Mouse (Mus musculus) left cerebral cortex, postnatal 4 days (tissue): Measurements from ENCODE around the gene Cenps. TPM values are rescaled to one million over a fixed set of nuclear protein-coding genes. Genes with fewer than 3 reads are reported as not detected.

ENCODE experiments used
- DNase-seq: peaks from one replicate; pipeline ENCODE4 v3.0.0-alpha.2; 2022
- intact Hi-C: fragments of 180-260 bp; cut with DNase I; formaldehyde crosslinking; loops from one replicate; pipeline ENCODE4 v1.15.1; 2025
- total RNA-seq, 2 experiments: library from RNA; stranded (reverse); gene quantifications; 2 replicates each; pipeline ENCODE4 v1.2.3; 2021

The Cenps gene
- total RNA-seq, 2 experiments from 2014 or later, result 33.5 to 38.3 TPM

DNA sequence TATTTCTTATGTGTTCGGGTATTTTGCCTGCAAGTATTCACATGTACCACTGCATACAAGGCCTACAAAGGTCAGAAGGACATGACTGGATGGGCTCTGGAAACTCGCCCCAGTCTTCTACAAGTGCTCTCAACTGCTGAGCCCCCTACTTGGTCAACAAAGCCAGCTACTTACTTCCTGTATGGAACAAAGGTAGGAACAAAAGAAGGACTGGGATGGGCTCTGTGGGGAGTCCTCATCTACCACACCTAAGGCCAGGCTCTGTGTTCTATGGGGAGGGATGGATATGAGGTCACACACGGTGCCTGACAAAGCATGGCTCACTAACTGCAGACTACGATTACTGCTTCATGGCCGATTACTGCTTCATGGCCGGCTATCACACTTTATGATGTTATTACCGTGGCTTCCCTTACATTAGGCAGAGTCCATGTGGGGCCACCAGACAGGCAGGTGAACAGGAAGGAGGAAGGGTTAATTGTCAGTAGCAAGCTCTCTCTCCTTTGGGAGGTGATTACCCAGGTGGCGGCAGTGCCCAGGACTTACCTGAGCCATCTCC is 20.1 kb upstream of the Cenps start:
- DNase-seq, result no peak
- intact Hi-C loops, result no loop called here

DNA sequence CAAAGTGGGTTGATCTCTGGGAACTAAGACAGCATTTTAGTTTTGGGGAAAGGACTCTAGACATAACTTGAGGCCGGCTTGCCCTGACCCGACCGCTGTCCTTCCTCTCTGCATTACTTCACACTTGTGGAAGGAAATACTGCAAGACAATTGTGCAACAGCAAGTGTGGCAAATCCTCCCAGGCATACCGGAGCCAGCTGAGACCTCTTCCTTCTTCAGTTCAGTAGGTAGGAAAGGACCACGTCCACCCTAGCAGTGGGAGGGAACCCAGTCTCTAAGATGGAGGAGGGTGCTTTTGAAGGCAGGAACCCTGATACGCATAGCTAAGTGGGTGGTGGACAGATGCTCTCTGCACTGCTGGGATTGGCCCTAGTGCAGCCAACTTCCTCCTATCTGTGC is 18.3 kb upstream of the Cenps start:
- intact Hi-C loops, result no loop called here
- no peak for DNase-seq

GRCm38 (mm10) chr4:149154859-149155258 is 17.4 kb upstream of the Cenps start:
- intact Hi-C loops, result no loop called here
- no peak for DNase-seq

DNA sequence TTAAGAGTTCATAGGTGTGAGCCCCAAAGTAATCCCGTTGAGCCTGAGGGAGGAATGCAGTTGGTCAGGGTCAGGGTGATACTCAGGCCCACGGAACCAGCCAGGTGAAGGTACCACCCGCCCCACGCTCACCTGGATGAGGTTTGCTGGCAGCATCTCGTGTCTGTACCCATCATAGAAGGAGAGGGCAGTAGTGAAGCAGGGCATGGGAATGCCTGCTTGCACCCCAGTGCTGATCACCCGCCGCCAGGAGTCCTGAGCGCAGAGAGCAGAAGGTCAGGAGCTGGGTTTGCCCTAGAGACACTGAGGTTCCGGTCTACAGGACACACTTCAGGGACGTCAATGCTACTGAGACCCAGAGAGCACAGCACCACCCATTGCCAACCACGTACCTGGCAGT is 13.3 kb upstream of the Cenps start:
- intact Hi-C loops, result no loop called here

DNA sequence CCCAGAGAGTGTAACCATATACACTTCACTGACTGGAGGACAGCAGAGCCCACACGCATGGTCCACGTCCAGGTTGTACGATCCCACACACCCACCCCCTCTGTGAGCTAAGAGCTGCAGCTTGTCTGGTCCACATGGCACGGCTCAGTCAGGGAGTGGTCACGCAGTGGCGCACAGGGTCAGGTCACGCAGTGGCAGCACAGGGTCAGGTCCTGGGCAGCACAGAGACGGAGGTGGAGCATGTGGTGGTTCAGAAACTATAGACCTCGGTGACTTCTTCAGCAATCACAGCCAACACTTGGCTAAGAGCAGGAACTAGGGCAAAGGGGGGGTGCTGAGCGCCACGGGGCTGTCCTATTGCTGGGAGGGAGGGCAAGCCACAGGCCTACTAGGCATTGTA is 12.8 kb upstream of the Cenps start:
- DNase-seq, result no peak
- intact Hi-C loops, result no loop called here

More for the DNA sequence above, 13.3 kb upstream of the Cenps start:
- no peak for DNase-seq

GRCm38 (mm10) chr4:149149611-149150010 is 12.2 kb upstream of the Cenps start:
- intact Hi-C loops, result no loop called here
- no peak for DNase-seq

DNA sequence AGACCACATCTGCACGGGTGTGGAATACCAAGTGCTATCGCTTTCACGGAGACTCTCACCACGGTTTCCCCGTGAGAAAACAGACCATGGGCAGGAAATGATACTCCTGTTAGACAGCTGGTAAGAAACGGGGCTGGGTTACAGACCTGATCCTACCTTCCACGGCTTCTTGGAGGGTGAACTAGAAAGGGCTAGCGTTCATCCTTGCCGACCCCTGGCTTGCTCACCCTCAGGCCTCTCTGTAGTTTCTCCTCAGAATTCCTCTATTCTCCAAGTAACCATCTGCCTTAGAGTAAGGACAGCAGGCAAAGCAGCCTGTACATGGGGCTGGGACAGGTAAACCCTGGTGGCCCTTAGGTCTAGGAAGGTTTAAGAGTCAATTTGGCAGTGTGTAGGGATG is 11.8 kb upstream of the Cenps start:
- intact Hi-C loops, result no loop called here
- no peak for DNase-seq

GRCm38 (mm10) chr4:149148084-149148483 is 10.7 kb upstream of the Cenps start:
- intact Hi-C loops, result no loop called here
- no peak for DNase-seq

- DNase-seq, result no peak
Measured at GRCm38 (mm10) chr4:149147528-149147927, 10.1 kb upstream of the Cenps start.

DNA sequence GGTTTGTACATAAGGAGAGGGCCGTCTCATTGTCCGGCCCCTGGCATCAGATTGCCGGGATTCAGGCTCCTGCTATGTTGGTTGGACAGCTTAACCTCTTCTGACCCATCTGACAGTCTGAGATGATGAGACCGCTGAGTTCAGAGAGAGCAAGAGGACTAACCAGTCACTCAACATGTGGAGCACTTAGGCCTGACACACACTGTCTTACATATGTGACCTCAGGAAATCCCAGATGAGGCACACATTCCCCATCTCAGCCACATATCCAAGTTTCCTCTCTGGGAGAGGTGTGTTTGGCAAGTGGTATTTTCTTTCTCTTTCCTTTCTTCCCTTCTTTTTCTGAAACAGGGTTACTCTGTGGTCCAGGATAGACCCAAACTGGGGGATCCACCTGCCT is 7.7 kb upstream of the Cenps start:
- intact Hi-C loops, result no loop called here
- no peak for DNase-seq

More at GRCm38 (mm10) chr4:149147528-149147927, 10.1 kb upstream of the Cenps start:
- intact Hi-C loops, result no loop called here

DNA sequence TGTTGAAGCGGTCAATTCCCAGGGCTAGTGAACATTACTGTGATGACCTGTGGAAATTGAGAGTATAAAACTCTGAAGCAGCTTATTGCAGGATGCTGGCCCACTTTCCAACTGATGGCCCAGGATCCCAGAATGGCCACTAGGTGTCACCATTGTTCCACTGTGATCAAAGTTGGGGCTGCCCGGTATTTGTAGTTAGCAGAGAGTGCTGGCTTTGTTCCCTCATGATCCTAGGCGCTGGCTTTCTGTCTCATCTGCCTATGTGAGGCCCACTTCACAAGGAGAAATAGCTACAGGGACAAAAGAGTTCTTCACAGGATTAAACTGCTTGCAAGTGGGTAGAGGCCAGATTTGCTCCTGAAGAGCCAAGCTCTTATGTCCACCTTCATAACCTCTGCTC is 7.0 kb upstream of the Cenps start:
- intact Hi-C loops, result no loop called here
- DNase-seq, result peak; percentile 72

DNA sequence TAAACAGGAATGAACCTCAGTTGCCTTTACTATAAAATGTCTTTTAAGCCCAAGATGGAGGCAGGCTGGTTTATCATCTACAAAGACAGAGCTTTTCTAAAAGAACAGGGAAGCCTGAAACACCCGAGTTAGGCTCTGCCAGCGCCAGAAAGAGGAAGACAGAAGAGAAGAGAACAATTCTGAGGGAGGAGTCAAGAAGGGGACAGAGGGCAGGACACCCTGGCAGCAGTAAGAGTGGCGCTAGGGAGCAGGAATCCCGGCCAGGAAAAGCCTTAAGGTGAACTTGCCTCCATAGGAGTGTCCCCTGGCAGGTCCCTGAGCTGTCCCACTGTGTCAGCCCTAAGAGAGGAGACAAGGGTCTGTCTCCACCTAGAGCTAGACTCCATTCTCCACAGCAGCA is 6.2 kb upstream of the Cenps start:
- intact Hi-C loops, result no loop called here
- DNase-seq, result no peak

DNA sequence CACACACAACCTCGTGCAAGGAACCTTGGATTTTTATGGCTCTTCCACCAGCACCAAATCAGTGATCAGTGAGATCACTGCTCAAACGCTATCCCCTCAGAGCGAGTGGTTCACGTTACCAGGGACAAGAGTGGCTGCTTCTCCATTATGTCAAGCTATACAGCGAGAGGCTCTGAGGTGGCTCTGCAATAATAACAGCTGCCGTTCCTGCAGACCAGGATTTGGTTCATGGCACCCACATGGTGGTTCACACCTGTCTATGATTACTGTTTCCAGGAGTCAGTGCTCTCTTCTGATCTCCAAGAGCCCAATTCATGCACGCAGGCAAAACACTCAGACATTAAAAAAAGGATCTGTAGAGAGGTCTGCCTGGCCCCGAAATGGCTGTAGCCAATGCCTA is 1.1 kb upstream of the Cenps start:
- no peak for DNase-seq
- intact Hi-C loops, result no loop called here

DNA sequence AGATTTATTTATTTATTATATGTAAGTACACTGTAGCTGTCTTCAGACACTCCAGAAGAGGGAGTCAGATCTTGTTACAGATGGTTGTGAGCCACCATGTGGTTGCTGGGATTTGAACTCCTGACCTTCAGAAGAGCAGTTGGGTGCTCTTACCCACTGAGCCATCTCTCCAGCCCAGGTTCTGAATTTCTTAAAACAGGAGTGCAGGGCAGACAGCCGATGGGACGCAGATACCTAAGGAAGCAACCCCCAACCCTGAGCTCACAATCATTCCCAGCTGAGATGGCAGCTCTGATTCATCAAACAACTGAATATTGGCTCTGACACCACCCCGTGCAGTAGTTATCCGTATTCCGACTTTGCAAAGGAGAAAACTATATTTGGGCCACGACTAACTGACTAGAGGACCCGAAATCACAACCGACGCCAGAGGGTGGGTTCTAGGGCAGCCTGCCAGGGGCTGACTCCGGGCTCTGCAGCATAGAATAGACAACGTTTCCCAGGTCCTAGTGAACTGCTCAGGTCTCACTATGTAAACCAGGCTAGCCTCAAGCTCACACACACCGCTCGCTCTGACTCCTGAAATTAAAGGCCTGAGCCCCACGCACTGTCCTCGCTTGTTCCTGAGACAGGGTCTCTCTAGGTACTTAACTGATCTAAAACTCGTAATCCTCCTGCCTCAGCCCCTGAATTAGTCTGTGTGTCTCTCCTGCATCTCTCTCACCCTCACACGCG is 1.1 kb downstream of the Cenps start:
- intact Hi-C loops, result no loop called here
- peak; percentile 22 for DNase-seq

DNA sequence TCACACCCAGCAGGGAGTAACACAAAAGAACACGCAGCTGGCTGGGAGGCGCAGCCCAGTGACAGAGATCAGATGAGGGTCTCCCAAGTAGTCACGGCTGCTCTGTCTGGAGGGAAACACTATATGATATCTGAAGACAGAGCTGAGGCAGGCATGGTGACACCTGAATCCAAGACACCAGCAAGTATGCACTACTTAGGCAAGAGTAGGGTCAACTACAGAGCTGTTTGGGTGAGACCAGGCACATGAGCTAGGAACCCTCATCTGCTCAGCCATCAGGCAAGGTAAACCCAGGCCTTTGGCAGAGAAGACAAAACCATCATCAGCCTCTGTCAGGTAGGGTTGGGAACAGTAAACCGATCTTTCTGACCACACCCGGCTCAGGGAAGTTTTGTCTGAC is 4.0 kb downstream of the Cenps start:
- DNase-seq, result no peak
- intact Hi-C loops, result no loop called here

DNA sequence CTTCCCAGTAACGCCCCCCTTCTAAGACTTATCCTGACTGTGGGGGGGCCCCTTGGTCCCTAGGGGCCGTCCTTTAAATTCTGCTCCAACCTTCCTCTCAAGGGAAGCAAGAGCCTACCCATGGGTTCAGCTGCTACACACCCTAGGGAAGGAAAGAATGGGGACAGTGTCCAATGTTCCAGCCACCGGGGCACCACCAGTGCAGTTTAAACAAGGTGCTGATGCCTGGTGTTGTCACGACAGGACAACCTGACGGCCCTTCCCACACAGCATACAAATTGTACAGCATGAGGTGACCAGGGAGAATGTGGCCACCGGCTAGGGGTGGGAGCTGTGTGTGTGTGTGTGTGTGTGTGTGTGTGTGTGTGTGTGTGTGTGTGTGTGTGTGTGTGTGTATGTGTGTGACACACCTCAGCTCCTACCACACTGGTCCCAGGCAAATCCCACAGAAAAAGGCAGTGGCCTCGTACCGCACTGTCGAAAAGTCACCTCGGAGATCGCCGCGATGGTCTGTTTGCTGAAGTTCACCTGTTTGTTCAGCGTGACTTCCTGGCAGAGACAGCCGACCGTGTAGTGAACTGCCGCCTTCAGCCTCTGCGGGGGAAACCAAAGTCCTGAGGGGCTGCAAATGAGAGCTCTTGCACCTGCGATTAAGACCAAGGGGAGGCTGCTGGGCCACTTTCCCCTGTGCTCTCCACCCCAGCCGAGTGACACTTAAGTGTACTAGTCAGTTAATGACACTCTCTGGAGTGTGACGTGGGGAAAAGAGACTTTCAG is 5.5 kb downstream of the Cenps start:
- no peak for DNase-seq
- intact Hi-C loops, result no loop called here

GRCm38 (mm10) chr4:149131021-149131752 is 6.2 kb downstream of the Cenps start:
- DNase-seq, result no peak
- intact Hi-C loops, result no loop called here

- no peak for DNase-seq
Measured at GRCm38 (mm10) chr4:149128467-149128866, 9.0 kb downstream of the Cenps start.

GRCm38 (mm10) chr4:149126663-149127062 is 10.8 kb downstream of the Cenps start, which contains the start of gene Cort:
TSS of gene Cort (minus strand) at chr4:149126763.
- intact Hi-C loops, result no loop called here
- no peak for DNase-seq

More at GRCm38 (mm10) chr4:149128467-149128866, 9.0 kb downstream of the Cenps start:
- intact Hi-C loops, result no loop called here

DNA sequence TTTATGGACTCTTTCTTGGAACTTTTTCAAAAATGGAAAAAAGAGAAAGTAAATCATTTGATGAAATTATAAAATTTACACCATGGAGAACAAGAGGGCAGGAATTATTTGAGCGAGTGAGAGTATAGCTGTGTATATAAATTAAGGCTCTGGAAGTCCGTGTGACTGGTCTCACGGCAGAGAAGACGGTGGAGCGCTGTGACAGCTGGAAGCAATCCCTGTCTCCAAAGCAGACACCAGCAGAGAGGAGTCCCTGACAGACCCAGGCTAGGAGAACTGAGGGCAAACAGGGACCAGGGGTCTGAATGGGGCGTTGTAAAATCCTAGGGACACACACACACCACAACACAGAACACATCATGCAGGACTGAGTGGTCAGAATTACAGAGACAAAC is 11.3 kb downstream of the Cenps start:
- intact Hi-C loops, result no loop called here

More for the DNA sequence above, 11.3 kb downstream of the Cenps start:
- DNase-seq, result no peak
